Mouse (Mus musculus) ES-E14 (cell line): ENCODE measurements around the gene Spag4.

Source experiments
- MAFK ChIP-seq: IDR thresholded peaks from 2 replicates; pipeline ENCODE4 v1.6.1; 2014; ENCODE audit warnings: mild to moderate bottlenecking, low read depth, low read length, inconsistent platforms; ENCODE audit not compliant: insufficient read depth
- ZNF384 ChIP-seq: IDR thresholded peaks from 2 replicates; pipeline ENCODE4 v1.6.1; 2012; ENCODE audit warnings: low read depth, low read length, inconsistent platforms

DNA sequence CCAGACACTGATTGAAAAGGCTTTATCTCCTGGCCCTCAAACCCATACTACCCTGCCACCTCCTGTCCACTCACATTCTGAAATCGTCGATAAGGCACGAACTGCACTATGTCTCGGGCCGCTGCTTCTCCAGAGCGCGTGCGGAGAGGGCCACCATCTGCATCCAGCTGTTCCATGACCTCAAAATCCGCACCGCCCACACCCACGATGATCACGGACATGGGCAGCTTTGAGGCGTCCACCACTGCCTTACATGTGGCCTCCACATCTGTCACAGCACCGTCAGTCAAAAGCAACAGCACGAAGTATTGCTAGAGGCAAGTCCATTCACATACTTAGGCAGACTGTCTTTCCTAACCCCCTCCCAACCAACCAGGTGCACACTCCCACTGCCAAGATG is 8.8 kb downstream of the Spag4 start:
- TF ChIP-seq MAFK (no peak), ZNF384 (no peak)
